Mouse (Mus musculus): ENCODE measurements at regions not wholly inside any gene's neighbourhood (a gene's known extent, or its start where the extent isn't known, plus 50 kb on each side); places are given as distances from the start of the nearest gene placed in this dataset.

- H3K27ac ChIP-seq (ENCODE audit: control insufficient read depth, low read depth, low read length), result no peak overlapping the region
- H3K9me3 ChIP-seq (replicated peaks; ENCODE audit: insufficient read depth, low read length), result no peaks in the 10 kb centered on the region
- H3K9ac ChIP-seq (ENCODE audit: control insufficient read depth, low read depth, low read length, poor library complexity, severe bottlenecking), result no peak overlapping the region
- H3K79me2 ChIP-seq (ENCODE audit: control insufficient read depth, insufficient read depth, low read length, poor library complexity), result no peaks in the 10 kb centered on the region
- no peak overlapping the region for H3K4me3 ChIP-seq (ENCODE audit: control insufficient read depth in 1 of 2, insufficient read depth in 1 of 2, low read depth in 2 of 2, low read length in 2 of 2)
- peaks cover 2 to 9% of the 10 kb centered on the region in 2 experiments; a peak in 3 of 4 replicates for H3K27me3 ChIP-seq (ENCODE audit: control insufficient read depth in 1 of 2, insufficient read depth in 2 of 2, low read length in 2 of 2)
- TF ChIP-seq CTCF (IDR thresholded peaks at IDR 0.05 in 2 of 3, conservative IDR thresholded peaks at IDR 0.05 in 1 of 3; ENCODE audit: control insufficient read depth in 1 of 3, insufficient read depth in 1 of 3, low read depth in 2 of 3, low read length in 3 of 3, poor library complexity in 1 of 3, severe bottlenecking in 1 of 3) (no peak), JUND (IDR thresholded peaks at IDR 0.05; ENCODE audit: low read depth, low read length) (no peak), MAZ (IDR thresholded peaks at IDR 0.05; ENCODE audit: low read depth, low read length) (no peak), MAFK (IDR thresholded peaks at IDR 0.05; ENCODE audit: borderline replicate concordance, low read depth, low read length) (no peak), ETS1 (IDR thresholded peaks at IDR 0.05; ENCODE audit: low read depth, low read length) (no peak), RAD21 (IDR thresholded peaks at IDR 0.05; ENCODE audit: low read depth, low read length) (no peak), CHD2 (IDR thresholded peaks at IDR 0.05; ENCODE audit: low read length) (no peak), EP300 (IDR thresholded peaks at IDR 0.05; ENCODE audit: low read depth in 1 of 2, low read length in 2 of 2) (no peak), RCOR1 (IDR thresholded peaks at IDR 0.05; ENCODE audit: low read depth, low read length) (no peak), MAX (IDR thresholded peaks at IDR 0.05; ENCODE audit: low read length) (no peak), USF1 (IDR thresholded peaks at IDR 0.05; ENCODE audit: low read depth, low read length) (no peak), TAL1 (IDR thresholded peaks at IDR 0.05; ENCODE audit: low read length) (no peak), MYC (IDR thresholded peaks at IDR 0.05; ENCODE audit: low read depth, low read length) (no peak), GABPA (IDR thresholded peaks at IDR 0.05; ENCODE audit: low read depth, low read length) (no peak), NRF1 (IDR thresholded peaks at IDR 0.05; ENCODE audit: insufficient read depth, low read depth, low read length, poor library complexity, severe bottlenecking) (no peak), MEF2A (IDR thresholded peaks at IDR 0.05; ENCODE audit: extremely low read depth, insufficient replicate concordance, low read depth, low read length, poor library complexity, severe bottlenecking) (no peak), ZNF384 (IDR thresholded peaks at IDR 0.05; ENCODE audit: low read depth, low read length) (no peak), POLR2AphosphoS2 (IDR thresholded peaks at IDR 0.05; ENCODE audit: low read length) (no peak)
- H3K4me1 ChIP-seq (ENCODE audit: control insufficient read depth in 1 of 2, insufficient read depth in 2 of 2, low read length in 2 of 2), result no peaks in the 10 kb centered on the region
- DNase-seq (ENCODE audit: low read depth, low spot score), result no peak
- no peaks in the 10 kb centered on the region for H3K36me3 ChIP-seq (ENCODE audit: control insufficient read depth in 1 of 2, insufficient read depth in 2 of 2, low read length in 2 of 2)
Measured at GRCm38 (mm10) chr2:72561383-72561782, 85.4 kb downstream of the Cdca7 start.

DNA sequence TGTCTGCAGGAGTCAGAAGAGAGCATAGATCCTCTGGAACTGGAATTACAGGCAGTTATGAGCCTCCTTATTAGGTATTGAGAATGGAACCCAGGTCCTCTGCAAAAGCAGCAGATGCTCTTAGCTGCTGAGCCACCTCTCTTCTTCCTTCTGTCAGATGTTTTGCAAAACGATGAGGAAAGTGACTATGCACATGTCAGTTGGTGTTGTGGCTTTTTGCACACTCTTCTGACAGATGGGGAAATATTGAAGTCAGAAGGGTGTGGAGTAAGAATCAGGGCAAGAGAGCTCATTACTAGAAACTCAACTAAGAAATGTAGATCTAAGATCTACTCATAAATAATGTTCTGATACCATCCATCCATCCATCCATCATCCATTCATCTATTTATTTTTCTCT is 102.4 kb downstream of the Cdca7 start:
- Histone ChIP-seq H3K9me3 (replicated peaks; ENCODE audit: insufficient read depth, low read length) (no peaks in the 10 kb centered on the region), H3K36me3 (ENCODE audit: control insufficient read depth in 1 of 2, insufficient read depth in 2 of 2, low read length in 2 of 2) (no peaks in the 10 kb centered on the region), H3K4me1 (ENCODE audit: control insufficient read depth in 1 of 2, insufficient read depth in 2 of 2, low read length in 2 of 2) (no peaks in the 10 kb centered on the region), H3K27me3 (ENCODE audit: control insufficient read depth in 1 of 2, insufficient read depth in 2 of 2, low read length in 2 of 2) (peaks cover 0 to 2% of the 10 kb centered on the region in 2 experiments), H3K79me2 (ENCODE audit: control insufficient read depth, insufficient read depth, low read length, poor library complexity) (no peaks in the 10 kb centered on the region), H3K4me3 (ENCODE audit: control insufficient read depth in 1 of 2, insufficient read depth in 1 of 2, low read depth in 2 of 2, low read length in 2 of 2) (no peak overlapping the region), H3K27ac (ENCODE audit: control insufficient read depth, low read depth, low read length) (no peak overlapping the region), H3K9ac (ENCODE audit: control insufficient read depth, low read depth, low read length, poor library complexity, severe bottlenecking) (no peak overlapping the region)
- DNase-seq (ENCODE audit: low read depth, low spot score), result no peak
- TF ChIP-seq CHD1 (IDR thresholded peaks at IDR 0.05; ENCODE audit: low read depth, low read length) (no peak), MXI1 (IDR thresholded peaks at IDR 0.05; ENCODE audit: low read depth, low read length) (no peak), KAT2A (conservative IDR thresholded peaks at IDR 0.05; ENCODE audit: low read depth, low read length) (no peak), ETS1 (IDR thresholded peaks at IDR 0.05; ENCODE audit: low read depth, low read length) (no peak), JUND (IDR thresholded peaks at IDR 0.05; ENCODE audit: low read depth, low read length) (no peak), ZC3H11A (IDR thresholded peaks at IDR 0.05; ENCODE audit: low read depth, low read length) (no peak), EP300 (IDR thresholded peaks at IDR 0.05; ENCODE audit: low read depth in 1 of 2, low read length in 2 of 2) (no peak), GATA1 (IDR thresholded peaks at IDR 0.05; ENCODE audit: low read depth, low read length) (no peak)

Data from MEL (cell line).